Mouse (Mus musculus) spleen, adult 2 months (tissue): ENCODE data around the gene Madd. TPM values are rescaled to one million over a fixed set of nuclear protein-coding genes. Genes with fewer than 3 reads are reported as not detected.

ENCODE experiments used
- DNase-seq, 2 experiments: peaks; one replicate each; pipeline versions ENCODE4 v3.0.0 to v3.0.0-alpha.2; 2012 to 2021; ENCODE audit warnings: low spot score in 2 of 2, low read depth in 1 of 2
- H3K27ac ChIP-seq: fragments of 200-500 bp; 2 replicates; pipeline ENCODE4 v1.5.1; 2012; ENCODE audit warnings: low read length, inconsistent platforms; ENCODE audit not compliant: insufficient read depth
- H3K27me3 ChIP-seq: fragments of 200-500 bp; 2 replicates; pipeline ENCODE4 v1.6.1; 2012; ENCODE audit warnings: mild to moderate bottlenecking, moderate library complexity, low read length, inconsistent platforms; ENCODE audit not compliant: control insufficient read depth, insufficient read depth
- H3K36me3 ChIP-seq: fragments of 200-500 bp; 2 replicates; pipeline ENCODE4 v1.6.1; 2012; ENCODE audit warnings: mild to moderate bottlenecking, low read length, inconsistent platforms; ENCODE audit not compliant: control insufficient read depth, insufficient read depth
- H3K4me1 ChIP-seq: fragments of 200-500 bp; 2 replicates; pipeline ENCODE4 v1.6.1; 2011; ENCODE audit warnings: inconsistent platforms; ENCODE audit not compliant: control insufficient read depth, insufficient read depth, insufficient read length
- H3K4me3 ChIP-seq: fragments of 200-500 bp; 2 replicates; pipeline ENCODE4 v1.5.1; 2011; ENCODE audit warnings: mild to moderate bottlenecking, inconsistent platforms; ENCODE audit not compliant: insufficient read depth, insufficient read length; ENCODE audit errors: extremely low read depth
- CTCF ChIP-seq: fragments of 200-500 bp; IDR thresholded peaks from 2 replicates; pipeline ENCODE4 v1.5.1; 2011; ENCODE audit warnings: mild to moderate bottlenecking, inconsistent platforms; ENCODE audit not compliant: insufficient read depth, insufficient read length, insufficient replicate concordance; ENCODE audit errors: extremely low read depth
- POLR2A ChIP-seq: fragments of 200-500 bp; IDR thresholded peaks from 2 replicates; pipeline ENCODE4 v1.6.1; 2011; ENCODE audit warnings: low read depth, low read length, inconsistent platforms
- WGBS: fragments of 180-500 bp; shearing (Covaris S2); methylation state at CpG from one replicate; pipeline ENCODE4 v1.1.7; 2018; 5-methylcytosine and 5-hydroxymethylcytosine counted together
- polyA plus RNA-seq: library from polyadenylated mRNA; depleted of rRNA; stranded (reverse); fragments of >200 nt; gene quantifications from 2 replicates; pipeline ENCODE4 v1.2.3, GENCODE M21; 2012

The Madd gene
- polyA plus RNA-seq, 1 experiment = 37.3 TPM

GRCm38 (mm10) chr2:91119061-91119460 lies 64.6 kb downstream of the Madd start:
- WGBS = 95% methylated on average over 19 of the region's 19 CpGs

DNA sequence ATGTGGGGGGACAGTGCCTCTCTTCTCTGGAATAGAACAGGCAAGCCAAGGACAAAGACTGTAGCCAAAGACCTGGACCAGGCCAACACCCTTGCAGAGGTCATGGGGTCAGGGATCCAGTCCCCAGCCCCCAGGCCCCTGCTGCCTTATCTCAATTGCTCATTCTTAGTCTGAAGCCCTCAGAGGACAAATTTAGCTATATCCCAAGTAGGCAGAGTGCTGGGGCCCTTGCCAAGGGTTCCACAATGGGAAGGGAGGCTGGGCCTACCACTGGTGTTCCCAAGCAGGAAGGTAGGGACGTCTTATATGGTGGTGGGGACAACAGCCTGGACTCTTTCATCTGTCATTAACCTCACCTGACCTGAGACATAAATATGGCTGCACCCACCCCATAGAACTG lies 65.0 kb downstream of the Madd start:
- 72% methylated on average over 1 of the region's 1 CpGs for WGBS
- no peak overlapping the region for H3K27ac ChIP-seq
- H3K4me1 ChIP-seq = no peaks in the 10 kb centered on the region
- TF ChIP-seq CTCF = no peak
- TF ChIP-seq POLR2A = no peak
- no peak overlapping the region for H3K4me3 ChIP-seq
- peaks cover 16% of the 10 kb centered on the region for H3K36me3 ChIP-seq
- no peak for DNase-seq
- H3K27me3 ChIP-seq = no peaks in the 10 kb centered on the region

More at GRCm38 (mm10) chr2:91119061-91119460, 64.6 kb downstream of the Madd start:
- no peaks in the 10 kb centered on the region for H3K4me1 ChIP-seq
- no peak overlapping the region for H3K27ac ChIP-seq
- H3K36me3 ChIP-seq = peaks cover 15% of the 10 kb centered on the region
- H3K27me3 ChIP-seq = no peaks in the 10 kb centered on the region
- TF ChIP-seq POLR2A (no peak), CTCF (no peak)
- H3K4me3 ChIP-seq = no peak overlapping the region
- DNase-seq = no peak

DNA sequence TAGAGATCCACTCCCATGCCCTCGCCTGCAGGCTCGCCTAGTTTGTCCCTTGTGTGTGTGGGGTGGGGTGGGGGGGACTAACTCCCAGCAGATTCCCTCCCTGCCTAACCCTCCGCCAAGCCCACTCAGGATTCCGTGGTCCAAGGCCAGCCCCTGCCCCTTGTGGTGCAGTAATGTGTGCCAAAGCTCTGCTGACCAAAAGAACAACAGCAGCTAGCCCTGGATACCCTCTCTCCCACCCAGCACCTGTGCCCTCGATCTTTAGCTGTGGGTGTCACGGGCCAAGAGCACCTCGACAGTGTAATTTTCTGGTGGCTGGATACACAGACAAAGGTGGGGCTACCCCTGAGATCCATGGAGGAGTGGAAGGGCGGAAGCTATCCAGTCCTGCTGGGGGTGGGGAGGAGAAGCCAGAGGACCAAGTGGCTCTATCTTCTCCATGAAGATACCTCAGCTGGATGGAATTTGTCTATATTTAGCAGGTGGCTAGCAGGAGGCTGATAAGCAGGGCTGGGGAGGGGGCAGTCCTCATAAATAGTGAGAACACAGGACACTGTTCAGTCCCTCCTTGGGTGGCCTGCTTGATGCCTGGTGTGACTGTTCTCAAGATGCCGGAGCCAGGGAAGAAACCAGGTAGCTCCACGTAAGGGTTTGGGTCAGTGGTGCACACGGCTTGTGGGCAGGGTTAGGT lies 65.9 kb downstream of the Madd start, which contains the start of gene Mybpc3:
TSS of gene Mybpc3 (plus strand) at position 560 of the 691 bp plus-strand sequence.
- Histone ChIP-seq H3K4me3 (no peak within 1 kb of the TSS), H3K27ac (no peak within 1 kb of the TSS), H3K27me3 (no peaks in the 10 kb centered on the region), H3K36me3 (peaks cover 23% of the 10 kb centered on the region), H3K4me1 (no peaks in the 10 kb centered on the region)
- 87% methylated on average over 11 of the region's 11 CpGs for WGBS
- TF ChIP-seq CTCF (no peak), POLR2A (no peak)
- no peak for DNase-seq

- H3K36me3 ChIP-seq = peaks cover 23% of the 10 kb centered on the region
- DNase-seq = no peak
- no peak for TF ChIP-seq CTCF
- no peak for TF ChIP-seq POLR2A
- H3K27me3 ChIP-seq = no peaks in the 10 kb centered on the region
- WGBS = 87% methylated on average over 5 of the region's 5 CpGs
- H3K4me3 ChIP-seq = no peak overlapping the region
- H3K4me1 ChIP-seq = no peaks in the 10 kb centered on the region
- H3K27ac ChIP-seq = no peak overlapping the region
Measured at GRCm38 (mm10) chr2:91116842-91117241, 66.8 kb downstream of the Madd start.

DNA sequence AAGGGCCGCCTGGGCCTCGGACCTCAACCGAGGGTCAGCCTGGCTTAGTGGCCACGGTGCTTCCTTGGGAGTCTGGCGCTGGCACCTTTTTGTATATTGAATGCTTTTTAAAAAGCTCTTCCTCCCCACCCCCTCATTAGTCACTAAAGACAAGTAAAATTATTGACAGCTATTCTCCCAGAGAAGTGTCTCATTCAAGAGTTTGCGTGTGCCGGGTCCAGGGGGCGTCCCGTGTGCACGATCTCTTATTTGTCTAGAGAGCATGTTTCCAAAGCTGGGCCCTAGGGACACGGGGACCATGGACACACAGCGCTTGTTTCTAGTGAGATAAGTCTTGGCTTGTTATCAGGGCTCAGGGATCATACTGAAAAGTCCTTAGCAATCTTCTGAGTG lies 68.1 kb downstream of the Madd start:
- H3K4me1 ChIP-seq = no peaks in the 10 kb centered on the region
- H3K4me3 ChIP-seq = no peak overlapping the region
- DNase-seq = no peak
- no peaks in the 10 kb centered on the region for H3K27me3 ChIP-seq
- H3K27ac ChIP-seq = no peak overlapping the region
- TF ChIP-seq POLR2A = no peak
- no peak for TF ChIP-seq CTCF
- WGBS = 92% methylated on average over 12 of the region's 12 CpGs
- peaks cover 23% of the 10 kb centered on the region for H3K36me3 ChIP-seq

- TF ChIP-seq POLR2A (no peak), CTCF (peak; percentile 52; the same call in 1 of the 2 replicates)
- Histone ChIP-seq H3K27me3 (no peaks in the 10 kb centered on the region), H3K27ac (no peak overlapping the region), H3K4me1 (no peaks in the 10 kb centered on the region), H3K4me3 (no peak overlapping the region), H3K36me3 (peaks cover 26% of the 10 kb centered on the region)
- 82% methylated on average over 42 of the region's 42 CpGs for WGBS
- DNase-seq = peak in 1 of 2 experiments; percentile 48
Measured at GRCm38 (mm10) chr2:91114781-91115577, 68.7 kb downstream of the Madd start.

DNA sequence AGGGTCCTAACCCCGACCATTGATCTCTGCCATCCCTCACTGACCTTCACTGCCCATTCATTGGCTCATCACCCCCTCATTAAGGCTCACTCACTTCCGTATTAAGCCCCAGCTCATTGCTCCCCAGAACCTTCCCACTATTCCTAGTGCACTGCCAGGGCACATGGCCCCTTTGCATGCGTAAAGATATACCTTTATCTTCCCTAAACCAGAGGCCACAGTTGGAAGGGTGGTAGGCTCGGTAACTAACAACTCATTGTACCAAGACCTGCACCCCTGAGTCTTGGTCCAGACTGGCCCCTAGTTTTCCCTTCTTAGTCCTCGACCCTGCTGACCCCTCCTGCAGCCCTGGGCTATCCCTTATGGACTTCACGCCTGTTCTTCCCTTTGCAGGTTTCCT lies 69.8 kb downstream of the Madd start:
- Histone ChIP-seq H3K4me3 (no peak overlapping the region), H3K36me3 (peaks cover 30% of the 10 kb centered on the region), H3K27me3 (no peaks in the 10 kb centered on the region), H3K27ac (no peak overlapping the region), H3K4me1 (no peaks in the 10 kb centered on the region)
- DNase-seq = no peak
- 85% methylated on average over 6 of the region's 6 CpGs for WGBS
- TF ChIP-seq POLR2A = no peak
- TF ChIP-seq CTCF = no peak
